ENCODE assay signal across 9 mouse cellular contexts in the genomic region with DNA sequence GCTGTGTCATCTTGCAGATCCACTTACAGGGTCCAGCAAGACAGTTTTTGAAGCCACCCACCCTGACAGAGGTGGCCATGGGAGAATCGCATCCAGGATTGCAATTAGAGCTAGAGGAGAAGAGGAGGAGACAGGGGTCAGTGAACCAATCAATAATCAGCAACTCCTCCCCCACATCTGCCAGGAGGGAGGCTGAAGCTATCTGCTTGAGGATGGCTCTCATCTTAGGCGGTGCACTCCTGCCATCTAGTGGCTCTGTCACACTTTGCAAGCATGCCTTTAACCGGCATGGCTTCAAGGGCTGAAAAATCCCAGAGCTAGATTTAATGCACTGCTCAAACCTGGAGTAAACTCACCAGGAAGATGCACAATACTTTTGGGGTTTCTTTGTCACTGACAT.
DNase-seq lines count a peak whose midpoint lies in the region; ATAC-seq and TF ChIP-seq lines count a peak whose summit lies in the region.
"Had no signal": no experiment of that assay in that cellular context is flagged by ENCODE, and none has a peak within 500 bp of the region (broad histone marks: within the 10 kb centered on the region; RNA-seq: fewer than 3 reads in every experiment).

No protein-coding gene starts in this region.

- H3K4me1 ChIP-seq in ES-E14 (ENCODE audit: control insufficient read depth in 2 of 2, insufficient read depth in 2 of 2, low read length in 2 of 2, poor library complexity in 1 of 2): peaks cover 0 to 4% of the 10 kb centered on the region in 2 experiments; a peak in 1 of 4 replicates
- peaks cover 3% of the 10 kb centered on the region for H3K4me1 ChIP-seq in forebrain, embryonic 15.5 days
- peaks cover 10% of the 10 kb centered on the region for H3K4me1 ChIP-seq in hindbrain, embryonic 10.5 days (replicated peaks)
- H3K4me1 ChIP-seq in lung, postnatal 0 days (ENCODE audit: insufficient read depth, low read depth, low read length): no peaks in the 10 kb centered on the region
- H3K4me1 ChIP-seq: liver, embryonic 15.5 days had no signal

- no peak overlapping the region for H3K9ac ChIP-seq in ES-E14 (ENCODE audit: insufficient read depth, low read depth, low read length, poor library complexity, severe bottlenecking)
- H3K9ac ChIP-seq in forebrain, embryonic 15.5 days (replicated peaks): no peak overlapping the region
- H3K9ac ChIP-seq in lung, postnatal 0 days (replicated peaks; ENCODE audit: low read depth): no peak overlapping the region
- H3K9ac ChIP-seq: liver, embryonic 15.5 days had no signal

- H3K4me2 ChIP-seq in forebrain, embryonic 15.5 days (replicated peaks): no peak overlapping the region
- H3K4me2 ChIP-seq in lung, postnatal 0 days (replicated peaks; ENCODE audit: low read depth, low read length): no peak overlapping the region
- H3K4me2 ChIP-seq: liver, embryonic 15.5 days had no signal

- peak; percentile 71 for DNase-seq in ES-E14 (ENCODE audit: low read depth, low spot score)
- DNase-seq in c-Kit-positive CD71-positive TER-119-positive erythroid progenitor cells, embryonic 14.5 days (ENCODE audit: low spot score): peak; percentile 45
- peak; percentile 87 for DNase-seq in hindbrain, embryonic 10.5 days (ENCODE audit: low spot score)
- peak; percentile 81 to 91 for DNase-seq in layer of hippocampus, adult 8-10 months (ENCODE audit: low spot score in 2 of 2)
- peak; percentile 74 for DNase-seq in lung, postnatal 0 days (ENCODE audit: low spot score)
- peak; percentile 94 for DNase-seq in retina, embryonic 14.5 days (ENCODE audit: low spot score)
- peak; percentile 49 for DNase-seq in urinary bladder, adult 2 months (ENCODE audit: low spot score)

- 0% methylated on average over 3 of the region's 3 CpGs for WGBS in forebrain, embryonic 15.5 days
- 0% methylated on average over 3 of the region's 3 CpGs for WGBS in hindbrain, embryonic 10.5 days
- WGBS in lung, postnatal 0 days: 0% methylated on average over 3 of the region's 3 CpGs

- peak; percentile 93 for ATAC-seq in forebrain, embryonic 15.5 days (replicated peaks)
- peak; percentile 63; the same call in 1 of the 2 replicates for ATAC-seq in lung, postnatal 0 days

- no peaks in the 10 kb centered on the region for H3K9me3 ChIP-seq in ES-E14 (ENCODE audit: control insufficient read depth, insufficient read depth, low read depth, low read length)
- no peaks in the 10 kb centered on the region for H3K9me3 ChIP-seq in forebrain, embryonic 15.5 days
- no peaks in the 10 kb centered on the region for H3K9me3 ChIP-seq in hindbrain, embryonic 10.5 days
- H3K9me3 ChIP-seq in lung, postnatal 0 days (ENCODE audit: low read length): no peaks in the 10 kb centered on the region
- H3K9me3 ChIP-seq: liver, embryonic 15.5 days had no signal

- no peak overlapping the region for H3K27ac ChIP-seq in ES-E14 (ENCODE audit: insufficient read depth, low read depth, low read length, poor library complexity, severe bottlenecking)
- no peak overlapping the region for H3K27ac ChIP-seq in forebrain, embryonic 15.5 days (replicated peaks)
- H3K27ac ChIP-seq in hindbrain, embryonic 10.5 days: no peak overlapping the region; the same call in 1 of the 2 replicates
- no peak overlapping the region for H3K27ac ChIP-seq in lung, postnatal 0 days (ENCODE audit: low read length)
- H3K27ac ChIP-seq: liver, embryonic 15.5 days had no signal

- no peaks in the 10 kb centered on the region for H3K36me3 ChIP-seq in ES-E14 (ENCODE audit: control insufficient read depth, insufficient read depth, low read length, poor library complexity, severe bottlenecking)
- H3K36me3 ChIP-seq in forebrain, embryonic 15.5 days: no peaks in the 10 kb centered on the region
- H3K36me3 ChIP-seq in hindbrain, embryonic 10.5 days: no peaks in the 10 kb centered on the region
- no peaks in the 10 kb centered on the region for H3K36me3 ChIP-seq in lung, postnatal 0 days (ENCODE audit: insufficient read depth, low read length)
- H3K36me3 ChIP-seq: liver, embryonic 15.5 days had no signal

- H3K4me3 ChIP-seq in ES-E14 (ENCODE audit: insufficient read depth in 1 of 2, low read depth in 1 of 2, low read length in 2 of 2, poor library complexity in 1 of 2, severe bottlenecking in 1 of 2): no peak overlapping the region
- H3K4me3 ChIP-seq in forebrain, embryonic 15.5 days: no peak overlapping the region
- H3K4me3 ChIP-seq in hindbrain, embryonic 10.5 days: no peak overlapping the region
- H3K4me3 ChIP-seq in lung, postnatal 0 days (ENCODE audit: low read depth, low read length): no peak overlapping the region
- H3K4me3 ChIP-seq: liver, embryonic 15.5 days had no signal

- in situ Hi-C loops in ES-E14 (cut with MboI; ENCODE audit: low sequenced_read_pairs in 2 of 2, unreplicated experiment in 2 of 2): loop anchor here (10.0 to 25.0 kb wide), 2 partner anchors 546 to 554 kb away; no protein-coding TSS in a partner anchor

- TF ChIP-seq CTCF in lung, postnatal 0 days (IDR thresholded peaks at IDR 0.05): peak; percentile 94

- H3K27me3 ChIP-seq in forebrain, embryonic 15.5 days: no peaks in the 10 kb centered on the region
- H3K27me3 ChIP-seq in hindbrain, embryonic 10.5 days (ENCODE audit: insufficient read depth, poor library complexity, severe bottlenecking): no peaks in the 10 kb centered on the region
- H3K27me3 ChIP-seq in lung, postnatal 0 days (replicated peaks; ENCODE audit: insufficient read depth, low read length): no peaks in the 10 kb centered on the region
- H3K27me3 ChIP-seq: liver, embryonic 15.5 days had no signal

- no peak for TF ChIP-seq EP300 in lung, postnatal 0 days (IDR thresholded peaks at IDR 0.05)

TF ChIP-seq in ES-E14, 5 proteins besides CTCF, POLR2A, EP300 and RAD21:
- TF ChIP-seq CHD2 (IDR thresholded peaks at IDR 0.05; ENCODE audit: low read depth, low read length) (no peak; the same call in 1 of the 2 replicates), ZC3H11A (IDR thresholded peaks at IDR 0.05; ENCODE audit: borderline replicate concordance, low read depth, low read length) (peak; percentile 93)
